Mouse (Mus musculus): ENCODE measurements around the gene Gm2244. TPM values are rescaled to one million over a fixed set of nuclear protein-coding genes. Genes with fewer than 3 reads are reported as not detected.
"Not testable (repeated sequence)": the region's sequence is repeated elsewhere in the genome, so short reads cannot be mapped to it uniquely, and the experiment has no call there.

The Gm2244 gene
- polyA plus RNA-seq (2014; fragmentation: Nextera tagmentation; extraction: Ambion mirVana), result 0.12 and 0.18 TPM in 2 replicates

DNA sequence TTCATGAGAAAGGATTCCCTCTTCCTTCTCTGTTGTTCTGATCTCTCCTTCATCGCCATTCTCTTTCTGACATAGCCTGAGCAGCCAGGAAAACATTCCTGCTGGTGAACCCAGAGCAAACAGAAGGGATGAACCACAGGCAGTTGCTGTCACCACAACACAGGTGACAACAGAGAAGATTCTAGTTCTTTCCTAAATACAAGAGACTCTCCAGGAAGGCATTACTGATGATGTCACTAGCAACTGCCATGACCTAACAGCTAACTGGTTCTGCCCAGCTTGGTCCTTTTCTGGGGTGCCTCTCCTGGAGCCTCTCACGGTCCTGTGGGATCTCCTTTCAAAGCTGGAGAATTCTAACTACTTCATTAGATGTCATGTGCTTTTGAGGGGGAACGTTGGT is at the start of gene Gm2244:
TSS of gene Gm2244 (minus strand) at position 101 of the 400 bp plus-strand sequence.
- H3K4me1 ChIP-seq (replicated peaks; ENCODE audit: control insufficient read depth, insufficient read depth, low read length); DNase-seq (ENCODE audit: low spot score); H3K36me3 ChIP-seq (ENCODE audit: control insufficient read depth, insufficient read depth, low read length); H3K4me3 ChIP-seq (ENCODE audit: low read depth, low read length); H3K9ac ChIP-seq (ENCODE audit: low read length); ATAC-seq (replicated peaks; ENCODE audit: low FRiP score, low TSS enrichment, low read depth); H3K27ac ChIP-seq (ENCODE audit: low read depth); H3K4me2 ChIP-seq (ENCODE audit: low read length); H3K27me3 ChIP-seq (replicated peaks; ENCODE audit: control insufficient read depth, insufficient read depth, low read length); H3K9me3 ChIP-seq (ENCODE audit: control insufficient read depth, low read length): not testable (repeated sequence)
- 89% methylated on average over 1 of the region's 3 CpGs for WGBS

DNA sequence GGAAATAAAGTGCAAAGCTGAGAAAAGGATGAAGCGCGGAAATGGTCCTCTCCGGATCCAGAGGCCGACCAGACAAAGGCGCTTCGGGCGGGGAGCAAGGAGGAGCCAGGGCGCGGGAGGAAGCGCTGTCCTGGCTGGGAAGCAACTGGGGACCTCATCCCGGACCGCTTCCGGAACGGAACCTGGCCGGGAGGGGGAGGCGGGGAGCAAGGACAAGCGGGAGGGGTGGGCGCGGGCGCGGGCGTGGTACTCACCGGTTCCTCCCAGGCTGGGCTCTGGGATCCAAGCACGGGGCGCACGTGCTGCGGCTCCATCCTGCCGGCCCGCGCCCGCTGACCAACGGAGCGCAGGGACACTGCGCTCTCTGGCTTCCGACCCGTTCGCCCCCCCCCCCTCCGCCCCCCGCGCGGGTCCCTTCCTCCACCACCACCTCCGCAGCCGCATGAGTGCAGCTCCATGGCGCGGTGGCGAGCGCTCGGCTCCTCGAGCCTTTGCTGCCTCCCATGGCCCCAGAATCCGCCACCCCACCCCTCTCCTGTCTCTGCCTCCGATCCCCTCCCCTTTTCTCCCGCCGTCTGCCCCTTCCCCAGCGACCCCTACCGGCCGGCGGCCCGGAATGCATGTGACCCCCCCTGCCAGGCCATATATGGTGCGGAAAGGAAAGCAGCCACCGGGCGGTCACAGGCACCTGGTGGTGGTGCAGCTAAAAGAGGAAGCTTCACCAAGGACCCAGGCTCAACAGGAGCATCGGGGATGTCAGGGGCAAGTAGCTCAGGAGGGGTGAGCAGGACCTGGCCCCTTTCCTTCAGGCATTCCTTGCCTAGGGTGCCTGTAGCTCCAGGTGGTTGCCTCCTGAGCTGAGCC is 35.3 kb upstream of the Gm2244 start, which contains the start of gene Gm2237:
TSS of gene Gm2237 (minus strand) at position 332 of the 864 bp plus-strand sequence.
- H3K4me1 ChIP-seq (replicated peaks; ENCODE audit: control insufficient read depth, insufficient read depth, low read length); H3K27ac ChIP-seq (ENCODE audit: low read depth); ATAC-seq (replicated peaks; ENCODE audit: low FRiP score, low TSS enrichment, low read depth); H3K27me3 ChIP-seq (replicated peaks; ENCODE audit: control insufficient read depth, insufficient read depth, low read length); H3K9me3 ChIP-seq (ENCODE audit: control insufficient read depth, low read length); H3K36me3 ChIP-seq (ENCODE audit: control insufficient read depth, insufficient read depth, low read length): not testable (repeated sequence)
- H3K9ac ChIP-seq (ENCODE audit: low read length), result 0 out of 2 replicates have a peak within 1 kb of the TSS, but pooled peaks have one; percentile 41
- H3K4me3 ChIP-seq (ENCODE audit: low read depth, low read length), result peak within 1 kb of the TSS; percentile 34
- H3K4me2 ChIP-seq (ENCODE audit: low read length), result peak within 1 kb of the TSS; percentile 32; the same call in 1 of the 2 replicates
- 0% methylated on average over 7 of the region's 62 CpGs for WGBS
- DNase-seq (ENCODE audit: low spot score), result peak; percentile 52

Other genes starting within 250 kb of the Gm2244 start
- not detected in 2 replicates for gene Gm21738, start 131.0 kb downstream of the Gm2244 start, polyA plus RNA-seq (2014; fragmentation: Nextera tagmentation; extraction: Ambion mirVana)
- 3.7 and 4.3 TPM in 2 replicates for gene Gm2237, start 35.2 kb upstream of the Gm2244 start, polyA plus RNA-seq (2014; fragmentation: Nextera tagmentation; extraction: Ambion mirVana)
- gene Gm5458, start 52.6 kb upstream of the Gm2244 start, polyA plus RNA-seq (2014; fragmentation: Nextera tagmentation; extraction: Ambion mirVana), result not detected in 2 replicates
- 85.2 and 87.2 TPM in 2 replicates for gene Nid2, start 201.3 kb upstream of the Gm2244 start, polyA plus RNA-seq (2014; fragmentation: Nextera tagmentation; extraction: Ambion mirVana)

All from intestine, embryonic 14.5 days (tissue).